Mouse (Mus musculus) kidney, postnatal 25 days (tissue): ENCODE results near the gene Fcgr4.
A peak's percentile ranks its signal among the peaks of the same experiment; 100 is the strongest.

Source experiments
- DNase-seq, 2 experiments: peaks; one replicate each; pipeline ENCODE4 v3.0.0; 2021; ENCODE audit warnings: mixed read lengths in 2 of 2

Fcgr4 gene

DNA sequence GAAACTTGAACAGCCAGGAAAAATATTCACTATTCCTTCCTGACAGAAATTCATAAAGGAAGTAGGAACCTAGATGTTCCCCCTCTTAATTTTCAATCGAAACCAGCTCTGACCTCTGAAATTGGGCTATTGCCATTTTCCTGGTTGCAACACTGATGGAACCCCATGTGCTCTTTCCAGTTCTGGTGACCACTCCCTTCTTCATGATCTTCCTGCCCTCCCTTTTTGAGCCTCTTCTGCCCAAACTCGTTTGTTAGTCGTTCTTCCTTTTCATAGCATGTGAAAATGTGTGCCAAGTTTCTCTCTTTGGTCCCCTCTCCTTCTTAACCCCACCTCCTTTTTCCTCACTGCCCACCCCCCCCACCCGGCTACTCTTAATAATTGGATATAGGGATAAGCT, 7.0 kb upstream of the Fcgr4 start:
- no peak for DNase-seq

DNA sequence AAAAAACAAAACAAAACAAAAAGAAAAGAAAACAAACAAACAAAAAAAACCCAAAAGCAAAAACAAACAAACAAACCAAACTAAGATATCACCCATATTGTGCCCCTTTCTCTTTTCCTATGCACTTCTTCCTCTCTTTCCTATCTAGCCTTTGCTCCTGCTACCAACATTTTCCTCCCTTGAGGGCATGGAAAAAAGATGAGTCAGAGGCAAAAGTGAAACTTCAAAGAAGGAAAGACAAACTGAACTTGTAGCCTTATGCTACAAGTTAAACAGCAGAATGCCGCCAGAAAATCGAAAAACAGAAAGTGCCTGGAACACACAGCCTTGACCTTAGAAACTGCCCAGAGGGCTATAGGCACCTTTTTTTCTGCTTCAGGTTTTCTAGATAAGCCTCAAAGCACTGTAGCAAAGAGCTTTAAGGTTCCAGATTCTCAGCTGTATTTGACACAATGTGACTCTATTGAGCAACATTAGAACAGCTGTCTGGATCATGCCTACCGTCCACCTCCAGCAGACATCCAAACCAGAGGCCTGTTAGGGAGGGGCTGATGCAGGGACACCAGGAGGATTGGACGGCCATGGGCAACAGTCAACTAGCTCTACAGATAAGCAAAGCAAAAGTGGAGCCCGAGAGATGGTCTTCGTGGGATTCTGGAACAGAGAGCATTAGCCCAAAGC, 1.9 kb upstream of the Fcgr4 start:
- no peak for DNase-seq

DNA sequence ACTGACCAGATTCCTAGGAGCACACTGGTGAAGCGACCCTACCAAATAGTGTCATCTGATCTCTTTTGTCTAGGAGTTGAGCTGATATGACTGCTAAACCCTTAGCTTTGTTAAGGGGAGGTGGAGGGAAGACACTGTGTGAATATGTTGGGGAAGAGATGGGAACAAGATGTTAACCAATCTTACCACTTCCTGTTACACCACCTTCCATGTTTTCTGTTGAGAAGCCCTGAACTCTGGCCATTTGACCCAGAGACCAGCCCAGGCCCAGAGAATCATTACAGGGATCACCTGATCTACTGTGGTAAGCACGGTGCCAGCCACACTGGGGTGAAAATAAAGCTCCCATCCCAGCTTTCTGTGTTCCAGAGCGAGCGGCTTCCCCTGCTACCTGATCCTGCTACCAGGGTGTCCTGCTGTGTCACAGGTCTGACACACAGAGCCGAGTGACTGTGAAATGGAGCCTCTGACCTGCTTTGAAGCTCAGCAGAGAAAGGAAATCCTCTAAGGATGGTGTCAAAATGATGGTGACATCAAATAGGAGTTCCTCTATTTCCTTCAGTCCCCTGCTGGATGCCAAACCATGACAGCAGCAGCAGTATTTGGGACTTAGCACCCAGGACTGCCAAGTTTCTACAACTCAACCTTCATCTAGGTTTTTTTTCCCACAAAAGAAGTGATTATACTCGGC, 1.1 kb upstream of the Fcgr4 start:
- no peak for DNase-seq

DNA sequence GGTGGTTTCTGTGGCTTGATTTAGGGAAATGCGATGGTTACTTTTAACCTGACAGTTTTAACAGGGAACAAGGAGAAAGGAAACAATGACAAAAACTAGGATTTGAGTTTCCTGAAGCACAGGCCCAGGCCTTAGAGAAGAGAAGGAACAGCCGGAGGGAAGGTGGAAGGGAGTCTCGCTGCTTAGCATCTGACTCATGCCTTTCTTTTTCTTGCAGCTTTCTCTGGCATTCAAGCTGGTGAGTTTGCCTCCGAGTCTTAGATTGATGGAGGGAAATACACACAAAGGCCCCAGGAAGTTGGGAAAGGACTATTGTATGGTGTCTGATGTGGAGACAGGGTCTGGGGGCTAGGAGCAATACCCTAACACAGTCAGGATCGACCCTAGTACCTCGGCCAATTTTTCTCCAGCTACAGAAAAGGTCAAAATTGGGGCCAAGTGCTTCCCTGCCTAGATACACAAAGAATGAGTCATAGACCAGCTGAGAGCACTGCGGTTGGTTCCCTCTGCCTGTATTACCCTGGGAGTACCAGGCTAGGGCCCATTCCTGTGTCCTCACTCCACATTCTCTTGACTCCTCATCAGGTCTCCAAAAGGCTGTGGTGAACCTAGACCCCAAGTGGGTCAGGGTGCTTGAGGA, 711 bp downstream of the Fcgr4 start:
- DNase-seq = no peak

DNA sequence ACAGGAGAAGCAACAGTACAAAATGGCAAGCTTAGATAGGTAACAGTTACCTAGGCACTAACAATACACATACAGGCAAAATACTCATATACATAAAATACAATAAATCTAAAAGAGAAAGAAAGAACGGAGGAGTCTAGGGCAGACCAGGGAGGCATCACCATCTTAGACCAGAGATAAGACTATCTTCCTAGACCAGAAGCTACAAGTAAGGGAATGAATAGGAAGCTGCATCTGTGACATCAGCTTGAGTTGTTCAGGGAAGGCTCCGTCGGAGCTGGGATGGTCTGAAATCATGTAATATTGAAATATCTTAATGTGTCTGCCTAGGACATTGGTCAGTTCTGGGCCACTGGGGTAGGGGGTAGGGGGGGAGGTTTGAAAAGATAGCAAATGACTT, 13.0 kb downstream of the Fcgr4 start:
- no peak for DNase-seq

- no peak for DNase-seq
These were observed 14.0 kb downstream of the Fcgr4 start for GRCm38 (mm10) chr1:171032691-171033090.

GRCm38 (mm10) chr1:171033196-171033595, 14.5 kb downstream of the Fcgr4 start:
- DNase-seq = peak in 1 of 2 experiments; percentile 10

DNA sequence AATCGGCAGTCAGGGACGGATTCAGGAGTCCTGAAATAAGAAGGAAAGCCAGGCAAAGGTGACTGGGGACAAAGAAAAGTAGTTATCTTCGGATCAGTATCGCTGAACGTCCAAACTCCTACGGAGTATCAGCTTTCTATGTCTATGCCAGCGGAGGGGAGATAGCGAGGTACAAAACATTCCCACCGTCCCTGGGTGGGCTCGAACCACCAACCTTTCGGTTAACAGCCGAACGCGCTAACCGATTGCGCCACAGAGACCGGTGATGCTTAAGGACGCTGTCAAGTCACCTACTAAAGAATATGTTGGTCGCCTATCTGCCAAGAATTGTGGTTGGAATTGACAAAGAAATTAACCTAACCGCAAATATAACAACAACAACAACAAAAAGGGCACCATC, 15.0 kb downstream of the Fcgr4 start:
- DNase-seq = peak; percentile 85 to 90

DNA sequence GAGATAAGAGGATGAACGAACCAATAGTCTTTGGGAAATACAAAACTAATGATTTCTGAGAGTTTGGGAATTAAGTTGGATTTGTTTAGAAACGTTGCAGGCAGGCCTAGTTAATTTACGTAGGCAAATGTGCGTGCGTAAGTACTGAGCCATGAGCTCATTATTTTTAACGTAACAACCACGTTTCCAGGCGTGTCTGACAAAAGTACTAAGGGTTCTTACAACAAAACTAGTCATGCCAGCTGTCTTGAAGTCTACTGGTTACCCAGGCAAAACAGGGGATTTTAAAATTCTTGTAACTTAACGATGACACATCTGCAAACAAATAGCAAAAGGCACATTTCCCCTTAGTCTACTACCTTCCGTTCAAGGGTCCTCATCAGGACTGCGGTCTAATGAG, 15.5 kb downstream of the Fcgr4 start:
- DNase-seq = no peak

DNA sequence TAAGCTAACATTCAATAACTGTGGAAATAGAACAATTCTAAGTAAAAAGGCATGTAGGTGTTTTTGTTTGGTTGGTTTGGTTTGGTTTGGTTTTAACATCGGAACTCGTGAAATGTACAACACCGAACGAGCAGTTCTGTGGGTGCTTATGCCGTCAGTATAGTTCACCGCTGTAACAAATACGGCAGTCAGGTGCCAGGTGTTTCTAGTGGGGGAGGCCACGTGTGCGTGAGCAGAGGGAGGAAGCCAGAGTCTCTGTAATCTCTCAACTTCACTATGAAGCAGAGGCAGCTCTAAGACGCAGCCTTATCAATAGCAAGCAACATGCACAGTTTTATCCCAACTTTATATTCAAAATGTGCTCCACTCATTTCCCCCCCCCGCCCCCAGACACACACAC, 16.9 kb downstream of the Fcgr4 start:
- DNase-seq = no peak

DNA sequence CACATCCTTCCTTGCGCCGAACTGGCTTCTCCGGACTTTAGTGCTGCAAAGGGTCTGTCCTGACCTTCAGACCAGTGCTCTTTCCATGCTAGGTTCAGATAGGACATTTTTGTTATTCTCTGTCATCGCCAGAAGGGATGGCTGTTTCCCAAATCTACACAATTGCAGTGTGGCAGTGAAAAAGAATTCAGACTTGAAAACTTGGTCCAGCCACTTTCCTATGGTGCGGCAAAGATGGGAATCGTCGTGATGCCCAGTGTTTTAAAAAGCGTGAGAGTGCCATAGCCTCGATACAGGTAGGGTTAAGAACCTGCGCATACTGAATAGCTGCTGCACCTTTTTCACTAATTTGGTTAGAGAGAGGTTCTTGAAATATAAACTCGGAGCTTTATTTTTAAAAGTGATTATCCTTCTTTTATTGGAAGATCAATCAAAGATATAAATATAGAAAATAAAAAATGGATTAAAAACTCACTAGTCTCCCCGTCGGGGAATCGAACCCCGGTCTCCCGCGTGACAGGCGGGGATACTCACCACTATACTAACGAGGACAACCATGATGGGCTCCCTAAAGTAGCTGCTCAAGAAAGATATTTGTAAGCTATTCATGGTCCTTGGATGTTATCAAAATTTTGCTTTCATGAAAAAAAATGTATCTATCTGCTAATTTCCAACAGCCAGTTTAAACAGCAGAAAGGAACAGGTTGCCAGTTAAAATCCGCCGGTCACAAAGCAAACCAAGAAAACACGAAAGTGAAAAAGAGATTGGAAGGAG, 18.0 kb downstream of the Fcgr4 start:
- peak; percentile 57 to 81 for DNase-seq

DNA sequence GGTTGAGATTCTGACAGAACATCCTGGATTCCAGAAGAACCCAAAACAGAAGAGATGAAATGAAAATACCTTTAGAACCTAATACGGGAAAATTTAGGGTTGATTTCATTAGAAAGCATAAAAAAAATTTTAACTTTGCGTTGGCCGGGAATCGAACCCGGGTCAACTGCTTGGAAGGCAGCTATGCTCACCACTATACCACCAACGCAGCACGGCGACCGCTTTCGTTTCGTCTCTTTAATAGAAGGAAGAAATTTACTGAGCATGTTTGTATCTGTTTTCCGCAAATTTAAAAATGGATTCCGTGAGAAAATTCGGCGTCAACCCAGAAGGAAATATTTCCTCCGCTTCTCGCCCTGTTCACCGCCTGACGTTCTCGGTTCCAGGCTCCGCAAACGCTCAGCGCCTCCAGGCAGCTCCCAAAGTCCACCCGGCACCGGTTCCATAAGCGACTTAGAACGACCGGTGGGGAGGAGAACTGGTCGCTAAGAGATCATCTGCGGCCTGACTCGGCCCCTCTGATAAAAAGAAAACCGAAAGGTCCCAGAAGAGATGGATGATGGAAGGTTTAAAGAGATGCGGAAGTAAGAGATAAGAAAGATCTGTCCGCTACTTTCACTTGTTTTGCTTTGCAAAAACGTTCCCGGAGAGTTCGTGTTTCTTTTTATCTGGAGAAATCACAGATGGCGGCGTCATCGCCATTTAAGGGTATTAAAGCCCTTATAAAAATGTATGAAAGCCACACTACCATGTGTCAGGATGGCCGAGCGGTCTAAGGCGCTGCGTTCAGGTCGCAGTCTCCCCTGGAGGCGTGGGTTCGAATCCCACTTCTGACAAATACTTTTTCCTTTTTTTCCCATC, 19.4 kb downstream of the Fcgr4 start:
- peak; percentile 81 to 88 for DNase-seq

DNA sequence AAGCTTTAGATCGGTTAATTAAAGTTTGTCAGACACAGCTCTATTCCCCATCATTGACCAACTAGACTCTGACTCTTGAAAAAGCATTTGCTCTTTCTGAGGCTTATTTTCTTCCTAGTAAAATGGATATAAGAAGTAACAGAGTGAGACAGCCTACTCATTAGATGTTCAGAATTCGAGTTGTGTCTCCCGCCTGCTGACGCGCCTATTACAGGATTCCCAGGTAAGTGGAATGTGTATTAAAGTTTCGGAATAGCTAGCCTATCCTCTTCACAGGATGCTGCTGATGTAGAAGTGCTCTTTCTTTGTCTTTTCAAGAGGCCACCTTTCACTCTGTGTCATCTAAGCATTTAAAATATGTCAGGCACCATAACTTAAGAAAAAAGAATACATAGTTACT, 20.4 kb downstream of the Fcgr4 start:
- DNase-seq = no peak

- no peak for DNase-seq
These were observed 21.2 kb downstream of the Fcgr4 start for GRCm38 (mm10) chr1:171039880-171040279.

DNA sequence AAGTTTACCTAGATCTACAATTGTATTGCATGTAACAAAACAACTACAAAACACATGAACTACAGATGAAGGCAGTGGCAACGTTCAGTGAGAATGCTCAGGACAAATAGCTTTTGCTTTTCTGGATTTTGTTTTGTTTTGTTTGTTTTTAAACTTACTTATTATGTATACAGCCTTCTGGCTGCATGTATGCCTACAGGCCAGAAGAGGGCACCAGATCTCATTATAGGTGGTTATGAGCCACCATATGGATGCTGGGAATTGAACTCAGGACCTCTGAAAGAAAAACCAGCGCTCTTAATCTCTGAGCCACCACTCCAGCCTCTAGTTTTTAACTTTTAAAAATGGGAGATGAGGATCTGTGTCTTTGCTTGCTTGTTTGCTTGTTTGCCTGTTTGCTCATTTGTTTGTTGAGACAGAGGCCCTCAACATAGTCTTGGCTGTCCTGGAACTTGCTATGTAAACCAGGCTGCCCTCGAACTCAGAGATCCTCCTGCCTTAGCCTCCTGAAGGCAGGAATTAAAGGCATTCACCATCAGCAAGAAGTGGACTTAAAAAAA, 25.0 kb downstream of the Fcgr4 start:
- no peak for DNase-seq

- peak; percentile 92 for DNase-seq
These were observed 25.8 kb downstream of the Fcgr4 start for GRCm38 (mm10) chr1:171044365-171045078.

DNA sequence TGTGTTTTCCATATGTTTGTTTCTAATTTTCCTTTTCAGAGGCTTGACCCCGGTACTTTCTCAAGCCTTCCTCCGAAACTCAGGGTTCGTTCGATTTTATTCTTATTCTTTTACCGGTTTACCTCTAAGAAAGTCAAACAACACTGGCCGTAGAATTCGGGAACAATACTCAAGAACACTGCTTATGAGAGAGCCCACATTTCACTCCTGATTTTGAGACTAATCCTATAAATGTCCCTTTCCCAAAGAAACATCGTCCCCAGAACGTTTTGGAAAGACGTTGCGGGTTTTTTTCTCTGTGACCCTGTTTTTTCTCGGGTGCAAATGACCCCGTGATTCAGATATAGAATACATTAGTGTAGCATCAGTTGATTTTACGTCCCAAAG, 26.4 kb downstream of the Fcgr4 start:
- no peak for DNase-seq

GRCm38 (mm10) chr1:171046501-171046900, 27.8 kb downstream of the Fcgr4 start:
- no peak for DNase-seq

DNA sequence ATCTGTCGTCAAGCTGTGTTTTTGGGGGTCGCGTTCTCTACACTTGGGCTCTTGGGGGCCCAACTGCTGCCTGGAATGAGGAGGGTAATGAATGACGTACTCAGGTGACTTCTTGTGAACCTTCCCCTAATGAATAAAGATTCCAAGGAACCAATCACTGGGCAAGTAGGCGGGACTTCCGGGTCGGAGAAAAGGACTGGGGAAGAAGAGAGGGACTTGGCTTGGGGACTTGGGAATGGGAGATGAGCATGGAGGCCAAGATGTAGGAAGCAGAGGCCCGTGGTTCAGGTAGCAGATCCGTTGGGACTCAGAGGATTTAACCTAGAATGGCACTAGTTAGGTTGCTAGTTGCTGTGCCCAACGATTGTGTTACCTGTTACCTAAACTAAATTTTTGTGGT, 30.5 kb downstream of the Fcgr4 start:
- no peak for DNase-seq

GRCm38 (mm10) chr1:171050774-171051173, 32.1 kb downstream of the Fcgr4 start:
- DNase-seq = no peak

DNA sequence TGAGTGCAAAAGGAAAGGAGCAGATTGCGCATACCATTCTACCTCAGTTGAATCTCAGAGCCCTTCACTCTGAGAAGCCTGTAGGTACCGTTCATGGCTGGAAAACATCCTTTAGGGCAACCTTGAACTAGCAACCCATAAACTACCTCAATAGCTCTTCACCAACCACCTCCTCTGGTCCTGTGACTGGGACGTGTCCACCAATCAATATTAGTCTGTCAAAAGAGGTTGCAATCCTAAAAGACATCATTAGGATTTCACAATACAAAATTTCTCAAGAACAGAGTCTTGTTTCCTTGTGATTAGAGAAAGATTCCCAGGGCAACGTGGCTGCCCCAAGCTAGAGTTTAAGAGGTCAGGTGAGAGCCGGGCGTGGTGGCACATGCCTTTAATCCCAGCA, 34.6 kb downstream of the Fcgr4 start:
- peak in 1 of 2 experiments; percentile 16 for DNase-seq
